Mouse (Mus musculus) fat pad, adult 2 months (tissue): ENCODE measurements around the gene Ptprq.

Experiments
- DNase-seq: peaks from one replicate; pipeline ENCODE4 v3.0.0-alpha.2; 2011; ENCODE audit warnings: low read depth, low spot score; ENCODE audit errors: extremely low read depth

The Ptprq gene

DNA sequence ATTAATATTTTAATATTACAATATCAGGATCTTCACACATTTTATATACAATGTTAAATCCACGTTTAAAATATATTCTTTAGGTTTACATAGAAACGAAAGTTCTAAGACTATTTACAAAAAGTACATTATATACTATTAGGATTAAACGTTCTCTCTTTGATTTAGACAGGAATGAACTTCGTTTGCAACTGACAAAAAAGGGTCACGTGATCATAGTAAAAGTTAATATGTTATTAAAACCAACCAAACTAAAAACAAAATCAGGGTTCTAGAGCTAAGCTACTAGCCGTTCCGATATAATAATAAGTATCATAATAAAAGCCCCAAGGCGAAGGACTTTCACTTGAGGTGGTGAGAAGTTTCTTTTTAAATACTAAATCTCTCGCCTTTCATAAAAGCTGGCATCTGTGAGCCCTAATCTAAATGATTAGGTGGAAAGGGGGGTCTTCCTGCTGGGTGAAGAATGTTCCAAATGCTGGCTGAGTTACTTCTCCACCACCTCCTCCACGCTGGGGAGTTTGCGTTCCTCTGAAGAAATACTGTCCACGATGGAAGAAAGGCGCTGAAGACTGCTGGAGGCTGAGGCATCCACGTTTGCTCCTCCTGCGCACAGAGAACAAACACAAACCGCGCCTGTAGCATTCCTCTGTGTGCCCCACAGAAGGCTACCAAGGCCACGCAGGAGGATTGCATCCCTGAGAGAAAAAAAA, 226.8 kb downstream of the Ptprq start:
- no peak for DNase-seq

- DNase-seq: no peak
These were observed 231.1 kb downstream of the Ptprq start for GRCm38 (mm10) chr10:107488654-107489315.

- no peak for DNase-seq
These were observed 233.1 kb downstream of the Ptprq start for GRCm38 (mm10) chr10:107486770-107487169.

DNA sequence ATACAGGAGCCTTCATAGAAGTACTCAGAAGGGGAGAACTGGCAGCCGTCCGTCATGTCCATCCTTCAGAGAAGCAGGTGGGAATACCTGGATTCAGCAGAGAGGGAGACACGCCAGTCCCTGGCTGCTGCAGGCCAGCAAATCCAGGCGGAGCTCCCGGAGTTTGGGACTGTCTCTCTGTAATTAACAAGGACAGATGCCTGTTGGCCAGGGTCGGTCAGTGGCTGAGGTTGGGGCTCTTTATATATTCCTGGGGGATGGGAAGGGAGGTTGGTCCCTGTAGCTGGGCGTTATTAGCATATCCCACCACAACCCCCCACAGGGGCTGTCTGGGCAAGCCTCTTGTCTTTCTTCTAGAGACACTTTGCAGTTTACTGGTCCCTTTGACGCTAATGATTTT, 234.0 kb downstream of the Ptprq start, which contains the start of gene Myf5:
TSS of gene Myf5 (minus strand) at position 265 of the 400 bp plus-strand sequence.
- DNase-seq: no peak

GRCm38 (mm10) chr10:107484050-107484449, 235.8 kb downstream of the Ptprq start:
- no peak for DNase-seq

GRCm38 (mm10) chr10:107473497-107473896, 246.4 kb downstream of the Ptprq start:
- no peak for DNase-seq

GRCm38 (mm10) chr10:107471712-107472111, 248.1 kb downstream of the Ptprq start:
- no peak for DNase-seq

DNA sequence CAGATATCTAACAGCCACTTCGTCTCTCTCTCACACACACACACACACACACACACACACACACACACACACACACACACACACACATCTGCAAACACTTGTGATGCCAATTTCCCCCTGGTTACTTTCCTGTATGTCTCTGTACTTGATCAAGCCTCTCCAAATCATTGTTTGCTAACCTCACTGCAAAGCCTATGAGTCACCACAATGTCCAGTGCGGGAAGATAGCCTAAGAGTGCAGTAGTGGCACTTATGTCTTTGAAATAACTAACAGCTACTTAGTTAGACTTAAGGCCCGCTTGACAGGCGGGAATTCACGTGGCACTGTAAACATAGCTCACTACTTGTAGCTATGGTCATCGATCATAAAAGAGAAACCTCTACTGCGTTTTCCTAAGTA, 252.0 kb downstream of the Ptprq start:
- DNase-seq: no peak
